Mouse (Mus musculus): ENCODE results near the gene Chtop. TPM values are rescaled to one million over a fixed set of nuclear protein-coding genes. Genes with fewer than 3 reads are reported as not detected.

Chtop gene
- total and polyA plus RNA-seq, 3 experiments: 201 to 320 TPM; not detected in 1

DNA sequence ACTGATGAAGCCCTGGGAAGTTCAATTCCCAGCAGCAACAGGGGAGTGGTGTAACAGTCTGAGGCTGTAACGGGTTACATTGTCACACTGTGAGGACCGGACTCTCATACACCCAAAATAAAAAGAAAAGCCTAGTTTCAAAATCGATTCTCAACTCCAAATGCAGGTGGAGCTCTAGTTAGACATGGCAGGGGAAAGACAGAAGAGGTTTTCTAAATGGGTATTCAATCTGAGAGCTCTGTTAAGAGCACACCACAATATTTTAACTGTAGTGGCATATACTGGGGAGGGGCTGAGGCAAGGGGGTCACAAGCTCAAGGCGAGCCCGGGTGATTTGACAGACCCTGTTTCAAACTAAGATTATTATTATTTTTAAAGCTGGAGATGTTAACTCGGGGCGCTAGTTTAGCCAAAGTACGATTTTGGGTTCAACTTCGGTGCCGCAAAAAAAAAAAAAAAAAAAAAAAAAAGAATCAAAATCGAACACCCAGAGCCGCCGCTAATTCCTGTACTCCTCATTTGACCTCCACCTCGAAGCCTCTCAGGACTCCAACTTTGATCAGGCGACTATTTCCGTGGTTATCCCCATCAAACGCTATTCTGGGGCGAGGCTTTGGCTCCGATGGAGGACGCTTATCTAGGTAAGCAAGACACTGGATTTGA, 880 bp downstream of the Chtop start (continued):
- TF ChIP-seq ZNF384 (IDR thresholded peaks at IDR 0.05; ENCODE audit: low read depth, low read length): peak; percentile 69
- no peak for TF ChIP-seq ETS1 (IDR thresholded peaks at IDR 0.05; ENCODE audit: low read depth, low read length)
- no peak for TF ChIP-seq HCFC1 (IDR thresholded peaks at IDR 0.05; ENCODE audit: low read depth, low read length)
- no peak for TF ChIP-seq MXI1 (IDR thresholded peaks at IDR 0.05; ENCODE audit: low read depth, low read length)
- no peak for TF ChIP-seq SIN3A (IDR thresholded peaks at IDR 0.05; ENCODE audit: low read length)
- TF ChIP-seq MAZ (IDR thresholded peaks at IDR 0.05; ENCODE audit: low read depth, low read length): no peak
- no peak for TF ChIP-seq ELF1 (IDR thresholded peaks at IDR 0.05; ENCODE audit: low read depth, low read length)
- no peak for TF ChIP-seq BHLHE40 (IDR thresholded peaks at IDR 0.05; ENCODE audit: borderline replicate concordance, low read depth, low read length)
- no peak for TF ChIP-seq NELFE (IDR thresholded peaks at IDR 0.05; ENCODE audit: low read depth, low read length)
- TF ChIP-seq CTCF (IDR thresholded peaks at IDR 0.05 in 2 of 3, conservative IDR thresholded peaks at IDR 0.05 in 1 of 3; ENCODE audit: control insufficient read depth in 1 of 3, insufficient read depth in 1 of 3, low read depth in 2 of 3, low read length in 3 of 3, poor library complexity in 1 of 3, severe bottlenecking in 1 of 3): 0 out of 6 replicates have a peak, but pooled peaks of 1 of the 3 experiments have one; percentile 11
- peak; percentile 8; the same call in 1 of the 2 replicates for TF ChIP-seq SMC3 (IDR thresholded peaks at IDR 0.05; ENCODE audit: low read depth, low read length)
- TF ChIP-seq ZMIZ1 (IDR thresholded peaks at IDR 0.05; ENCODE audit: low read depth, low read length): no peak
- TF ChIP-seq TAL1 (IDR thresholded peaks at IDR 0.05; ENCODE audit: low read length): no peak
- peak; percentile 19; the same call in 1 of the 2 replicates for TF ChIP-seq E2F4 (IDR thresholded peaks at IDR 0.05; ENCODE audit: borderline replicate concordance, low read depth, low read length)
- TF ChIP-seq JUND (IDR thresholded peaks at IDR 0.05; ENCODE audit: low read depth, low read length): no peak
- TF ChIP-seq CHD2 (IDR thresholded peaks at IDR 0.05; ENCODE audit: low read length): no peak
- TF ChIP-seq GABPA (IDR thresholded peaks at IDR 0.05; ENCODE audit: low read depth, low read length): no peak
- no peak for TF ChIP-seq RCOR1 (IDR thresholded peaks at IDR 0.05; ENCODE audit: low read depth, low read length)
- TF ChIP-seq KAT2A (conservative IDR thresholded peaks at IDR 0.05; ENCODE audit: low read depth, low read length): no peak
- TF ChIP-seq MYB (IDR thresholded peaks at IDR 0.05; ENCODE audit: low read depth, low read length): no peak
- TF ChIP-seq TCF12 (IDR thresholded peaks at IDR 0.05; ENCODE audit: low read depth, low read length): no peak

DNA sequence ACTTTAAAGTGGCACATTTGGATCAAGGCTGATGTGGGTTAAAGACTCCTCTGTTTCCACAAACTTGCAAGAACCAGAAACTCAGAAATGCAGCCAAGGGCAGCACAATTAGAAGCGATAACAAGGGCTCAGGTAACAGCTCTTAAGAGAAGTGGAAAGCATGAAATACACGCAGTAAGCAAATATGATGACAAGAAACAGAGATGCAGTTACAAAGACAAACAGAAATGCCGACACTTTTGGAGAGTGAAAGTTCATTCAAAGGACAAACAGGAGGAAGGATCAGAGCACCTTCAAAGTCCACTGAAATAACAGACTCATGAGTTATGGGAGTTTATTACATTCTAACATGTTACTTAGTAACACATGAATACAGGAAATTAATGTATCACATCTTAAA, 2.9 kb downstream of the Chtop start:
- no peak for DNase-seq (ENCODE audit: low read depth, low spot score)
- peaks cover 39 to 58% of the 10 kb centered on the region in 2 experiments for H3K36me3 ChIP-seq (ENCODE audit: control insufficient read depth in 1 of 2, insufficient read depth in 2 of 2, low read length in 2 of 2)

More for the DNA sequence above, 2.9 kb downstream of the Chtop start:
- no peak overlapping the region for H3K4me3 ChIP-seq (ENCODE audit: control insufficient read depth in 1 of 2, insufficient read depth in 1 of 2, low read depth in 2 of 2, low read length in 2 of 2)
- H3K9me3 ChIP-seq (replicated peaks; ENCODE audit: insufficient read depth, low read length): no peaks in the 10 kb centered on the region
- H3K9ac ChIP-seq (ENCODE audit: control insufficient read depth, low read depth, low read length, poor library complexity, severe bottlenecking): no peak overlapping the region
- H3K27me3 ChIP-seq (ENCODE audit: control insufficient read depth in 1 of 2, insufficient read depth in 2 of 2, low read length in 2 of 2): no peaks in the 10 kb centered on the region
- peaks cover 27% of the 10 kb centered on the region for H3K79me2 ChIP-seq (ENCODE audit: control insufficient read depth, insufficient read depth, low read length, poor library complexity)
- TF ChIP-seq POLR2AphosphoS2 (IDR thresholded peaks at IDR 0.05; ENCODE audit: low read length) (peak; percentile 38; the same call in 1 of the 2 replicates), E2F4 (IDR thresholded peaks at IDR 0.05; ENCODE audit: borderline replicate concordance, low read depth, low read length) (no peak), CHD1 (IDR thresholded peaks at IDR 0.05; ENCODE audit: low read depth, low read length) (no peak), EP300 (IDR thresholded peaks at IDR 0.05; ENCODE audit: low read depth in 1 of 2, low read length in 2 of 2) (no peak), NRF1 (IDR thresholded peaks at IDR 0.05; ENCODE audit: insufficient read depth, low read depth, low read length, poor library complexity, severe bottlenecking) (no peak), MAX (IDR thresholded peaks at IDR 0.05; ENCODE audit: low read length) (no peak)
- H3K27ac ChIP-seq (ENCODE audit: control insufficient read depth, low read depth, low read length): no peak overlapping the region
- peaks cover 2 to 18% of the 10 kb centered on the region in 2 experiments; a peak in 3 of 4 replicates for H3K4me1 ChIP-seq (ENCODE audit: control insufficient read depth in 1 of 2, insufficient read depth in 2 of 2, low read length in 2 of 2)

All from MEL (cell line).